Mouse (Mus musculus): ENCODE data around the gene Epha1. TPM values are rescaled to one million over a fixed set of nuclear protein-coding genes. Genes with fewer than 3 reads are reported as not detected.
A peak's percentile ranks its signal among the peaks of the same experiment; 100 is the strongest.

Epha1 gene
- polyA plus RNA-seq, 1 experiment from 2014 or later, result 7.0 TPM

DNA sequence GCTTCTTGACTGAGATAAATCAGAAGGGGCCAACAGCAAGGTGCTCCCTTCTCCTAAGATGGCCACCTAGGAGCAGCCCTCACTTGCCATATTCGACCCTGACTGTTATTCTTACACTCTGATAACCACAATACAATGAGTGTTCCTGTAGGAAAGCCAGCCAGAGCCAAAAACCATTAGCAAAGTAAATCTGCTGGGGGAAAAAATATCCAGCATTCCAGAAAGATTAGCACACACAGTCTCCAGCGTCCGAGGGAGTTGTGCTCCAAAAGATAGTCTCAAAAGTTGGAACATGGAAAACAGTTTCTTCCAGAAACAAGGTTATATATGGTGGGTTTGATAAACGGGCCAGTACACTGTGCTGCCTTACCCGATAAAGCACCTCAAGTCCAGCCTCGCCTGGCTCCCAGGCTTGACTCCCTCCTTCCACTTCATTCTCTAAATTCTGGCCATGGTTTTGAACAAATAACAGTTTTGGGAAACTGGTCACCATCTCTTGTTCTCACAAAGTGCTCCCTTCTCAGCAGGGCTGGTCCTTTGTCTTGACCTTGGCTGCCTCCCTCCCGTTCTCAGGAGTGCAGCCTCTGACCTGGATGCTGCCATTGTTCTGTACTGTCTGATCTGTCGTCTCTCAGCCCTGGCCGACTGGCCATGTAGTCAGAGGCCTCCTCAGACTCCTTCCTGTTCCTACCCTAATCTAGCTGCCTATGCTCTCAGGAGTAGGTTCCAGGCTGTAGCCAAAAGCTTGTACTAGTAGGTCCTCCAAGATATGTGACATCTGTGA lies 13.5 kb downstream of the Epha1 start:
- WGBS, result 53% methylated on average over 9 of the region's 9 CpGs
- peaks cover 12% of the 10 kb centered on the region; the same call in 1 of the 2 replicates for H3K4me1 ChIP-seq (ENCODE audit: insufficient read depth)
- H3K27ac ChIP-seq (ENCODE audit: low read depth), result peak overlapping the region; percentile 69
- H3K36me3 ChIP-seq (ENCODE audit: insufficient read depth), result peaks cover 76% of the 10 kb centered on the region
- no peak overlapping the region for H3K4me3 ChIP-seq (ENCODE audit: low read depth, low read length)
- TF ChIP-seq CTCF (IDR thresholded peaks at IDR 0.05; ENCODE audit: low read depth), result no peak
- H3K9ac ChIP-seq, result no peak overlapping the region
- H3K27me3 ChIP-seq (ENCODE audit: insufficient read depth, low read length), result no peaks in the 10 kb centered on the region
- DNase-seq (peak; percentile 62), ATAC-seq (ENCODE audit: insufficient read depth) (0 out of 2 replicates have a peak, but pooled peaks have one; percentile 3)
- H3K4me2 ChIP-seq, result no peak overlapping the region
- H3K9me3 ChIP-seq (ENCODE audit: low read depth, low read length), result no peaks in the 10 kb centered on the region

DNA sequence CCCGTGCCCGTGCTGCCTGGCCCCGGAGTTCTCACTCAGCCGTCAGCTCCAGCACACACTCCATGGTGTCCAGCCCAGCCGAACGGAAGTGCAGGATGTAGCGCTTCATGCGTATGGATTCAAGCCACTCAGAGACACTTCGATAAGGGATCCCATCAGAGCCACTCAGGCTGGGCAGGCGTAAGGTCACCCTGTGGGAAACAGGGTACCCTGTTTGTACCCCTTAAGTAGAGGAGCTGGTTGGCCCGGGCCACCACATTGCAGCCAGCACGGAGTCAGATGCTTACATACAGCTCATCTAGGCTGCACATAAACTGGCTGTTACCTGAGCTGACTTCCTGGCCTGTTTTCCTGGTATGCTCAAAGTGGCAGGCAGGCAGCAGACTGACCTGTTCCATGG lies 14.2 kb downstream of the Epha1 start:
- Histone ChIP-seq H3K27ac (ENCODE audit: low read depth) (peak overlapping the region; percentile 58; the same call in 1 of the 2 replicates), H3K27me3 (ENCODE audit: insufficient read depth, low read length) (no peaks in the 10 kb centered on the region), H3K9ac (no peak overlapping the region), H3K9me3 (ENCODE audit: low read depth, low read length) (no peaks in the 10 kb centered on the region), H3K4me2 (no peak overlapping the region), H3K4me1 (ENCODE audit: insufficient read depth) (peaks cover 17% of the 10 kb centered on the region; the same call in 1 of the 2 replicates), H3K4me3 (ENCODE audit: low read depth, low read length) (no peak overlapping the region), H3K36me3 (ENCODE audit: insufficient read depth) (peaks cover 78% of the 10 kb centered on the region)
- WGBS, result 75% methylated on average over 12 of the region's 12 CpGs
- DNase-seq, result no peak
- TF ChIP-seq CTCF (IDR thresholded peaks at IDR 0.05; ENCODE audit: low read depth), result no peak
- no peak for ATAC-seq (ENCODE audit: insufficient read depth)

DNA sequence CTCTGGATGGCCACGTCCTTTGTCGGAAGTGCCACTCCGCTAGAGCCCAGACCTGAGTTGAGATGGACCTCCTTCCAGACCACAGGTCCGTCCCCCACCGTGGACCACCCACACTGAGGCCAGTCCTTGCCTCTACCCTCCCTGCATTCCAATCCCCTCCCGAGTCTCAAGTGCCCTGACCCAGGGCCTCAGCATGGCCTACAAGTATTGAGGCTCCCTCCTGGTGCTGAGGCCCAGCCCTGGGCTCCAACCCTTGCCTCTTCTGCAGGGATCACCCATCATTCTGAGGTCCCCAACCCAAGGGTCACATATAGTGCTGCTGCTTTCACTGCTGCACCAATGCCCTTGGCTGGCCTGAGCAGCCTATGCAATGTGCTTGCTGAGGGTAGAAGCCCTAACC lies 15.2 kb downstream of the Epha1 start:
- peaks cover 87% of the 10 kb centered on the region for H3K36me3 ChIP-seq (ENCODE audit: insufficient read depth)
- 34% methylated on average over 6 of the region's 6 CpGs for WGBS

DNA sequence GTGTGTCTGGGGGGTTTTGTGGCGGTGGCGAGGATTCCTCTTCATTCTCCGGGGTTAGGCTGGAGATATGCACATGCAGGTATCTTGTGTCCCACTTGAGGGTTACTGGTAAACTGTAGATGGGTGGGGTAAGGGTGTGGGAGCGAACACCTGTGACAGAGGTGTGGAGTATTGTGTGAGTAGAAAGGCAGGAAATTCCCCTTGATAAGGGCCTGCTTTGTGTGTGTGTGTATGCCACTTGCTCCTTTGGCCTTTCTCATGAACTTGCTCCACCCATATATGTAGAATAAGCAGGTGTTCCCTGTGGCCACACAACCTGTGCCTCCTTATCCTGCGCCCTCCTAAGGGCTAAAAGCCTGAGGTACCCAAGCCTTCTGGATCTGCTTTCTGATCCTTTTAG lies 16.2 kb downstream of the Epha1 start:
- H3K4me2 ChIP-seq, result no peak overlapping the region
- H3K9me3 ChIP-seq (ENCODE audit: low read depth, low read length), result no peaks in the 10 kb centered on the region
- 88% methylated on average over 5 of the region's 5 CpGs for WGBS
- H3K27ac ChIP-seq (ENCODE audit: low read depth), result no peak overlapping the region
- peaks cover 96% of the 10 kb centered on the region for H3K36me3 ChIP-seq (ENCODE audit: insufficient read depth)
- no peak overlapping the region for H3K9ac ChIP-seq
- ATAC-seq (ENCODE audit: insufficient read depth) (no peak), DNase-seq (no peak)
- no peak overlapping the region for H3K4me3 ChIP-seq (ENCODE audit: low read depth, low read length)
- TF ChIP-seq CTCF (IDR thresholded peaks at IDR 0.05; ENCODE audit: low read depth), result no peak
- H3K4me1 ChIP-seq (ENCODE audit: insufficient read depth), result peaks cover 23% of the 10 kb centered on the region
- no peaks in the 10 kb centered on the region for H3K27me3 ChIP-seq (ENCODE audit: insufficient read depth, low read length)

More for the DNA sequence above, 15.2 kb downstream of the Epha1 start:
- H3K27ac ChIP-seq (ENCODE audit: low read depth), result no peak overlapping the region
- peaks cover 27% of the 10 kb centered on the region for H3K4me1 ChIP-seq (ENCODE audit: insufficient read depth)
- H3K9ac ChIP-seq, result no peak overlapping the region
- ATAC-seq (ENCODE audit: insufficient read depth) (no peak), DNase-seq (no peak)
- H3K27me3 ChIP-seq (ENCODE audit: insufficient read depth, low read length), result no peaks in the 10 kb centered on the region
- no peaks in the 10 kb centered on the region for H3K9me3 ChIP-seq (ENCODE audit: low read depth, low read length)
- no peak overlapping the region for H3K4me3 ChIP-seq (ENCODE audit: low read depth, low read length)
- H3K4me2 ChIP-seq, result no peak overlapping the region
- no peak for TF ChIP-seq CTCF (IDR thresholded peaks at IDR 0.05; ENCODE audit: low read depth)

DNA sequence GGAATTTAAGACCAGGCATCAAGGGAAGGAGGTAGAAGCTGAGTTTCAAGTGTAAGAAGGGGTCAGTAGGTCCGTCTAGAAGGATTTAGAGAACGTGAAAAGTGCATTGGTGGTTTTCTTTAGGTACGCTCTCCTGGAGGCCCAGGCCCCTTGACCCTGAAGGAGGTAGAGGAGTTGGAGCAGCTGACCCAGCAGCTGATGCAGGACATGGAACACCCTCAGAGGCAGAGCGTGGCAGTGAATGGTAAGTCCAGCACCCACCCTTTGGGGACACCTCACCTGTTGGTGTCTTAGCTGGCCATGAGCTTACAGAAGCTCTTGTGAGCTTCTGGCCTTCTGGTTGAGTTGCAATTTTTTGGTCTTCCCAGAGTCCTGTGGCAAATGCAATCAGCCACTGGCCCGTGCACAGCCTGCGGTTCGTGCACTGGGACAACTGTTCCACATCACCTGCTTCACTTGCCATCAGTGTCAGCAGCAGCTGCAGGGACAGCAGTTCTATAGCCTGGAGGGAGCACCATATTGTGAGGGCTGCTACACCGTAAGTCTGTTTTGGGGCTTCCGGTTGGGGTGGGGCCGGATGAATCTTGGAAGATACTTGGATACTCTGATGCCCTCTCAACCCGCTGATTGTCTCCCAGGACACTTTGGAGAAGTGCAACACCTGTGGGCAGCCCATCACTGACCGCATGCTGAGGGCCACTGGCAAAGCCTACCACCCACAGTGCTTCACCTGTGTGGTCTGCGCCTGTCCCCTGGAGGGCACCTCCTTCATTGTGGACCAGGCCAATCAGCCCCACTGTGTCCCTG lies 17.1 kb downstream of the Epha1 start:
- TF ChIP-seq CTCF (IDR thresholded peaks at IDR 0.05; ENCODE audit: low read depth), result no peak
- Histone ChIP-seq H3K4me1 (ENCODE audit: insufficient read depth) (peaks cover 28% of the 10 kb centered on the region), H3K27me3 (ENCODE audit: insufficient read depth, low read length) (no peaks in the 10 kb centered on the region), H3K9me3 (ENCODE audit: low read depth, low read length) (no peaks in the 10 kb centered on the region), H3K4me2 (no peak overlapping the region), H3K27ac (ENCODE audit: low read depth) (no peak overlapping the region), H3K4me3 (ENCODE audit: low read depth, low read length) (no peak overlapping the region), H3K36me3 (ENCODE audit: insufficient read depth) (peaks cover 96% of the 10 kb centered on the region), H3K9ac (no peak overlapping the region)
- 87% methylated on average over 13 of the region's 13 CpGs for WGBS
- DNase-seq (no peak), ATAC-seq (ENCODE audit: insufficient read depth) (no peak)

DNA sequence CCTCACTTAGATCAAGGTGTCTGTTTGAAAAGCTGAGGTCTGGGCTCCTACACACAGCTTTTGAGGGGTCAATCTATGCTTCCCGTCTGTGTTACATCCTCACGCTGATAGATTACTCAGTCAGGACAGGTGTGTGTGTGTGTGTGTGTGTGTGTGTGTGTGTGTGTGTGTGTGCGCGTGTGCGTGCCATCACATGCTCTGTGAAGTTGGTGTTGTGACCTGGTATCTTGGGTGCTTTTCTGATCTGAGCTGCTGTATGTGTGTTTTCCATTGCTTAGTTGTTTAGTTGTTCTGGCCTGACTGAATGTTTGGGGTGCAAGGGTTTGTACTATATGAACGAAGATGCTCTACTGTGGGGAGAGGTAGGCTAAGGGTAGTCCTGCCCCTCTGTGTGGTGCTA lies 17.7 kb downstream of the Epha1 start:
- Histone ChIP-seq H3K9ac (no peak overlapping the region), H3K27ac (ENCODE audit: low read depth) (no peak overlapping the region), H3K27me3 (ENCODE audit: insufficient read depth, low read length) (no peaks in the 10 kb centered on the region), H3K4me2 (no peak overlapping the region), H3K4me1 (ENCODE audit: insufficient read depth) (peaks cover 29% of the 10 kb centered on the region), H3K4me3 (ENCODE audit: low read depth, low read length) (no peak overlapping the region), H3K36me3 (ENCODE audit: insufficient read depth) (peaks cover 90% of the 10 kb centered on the region), H3K9me3 (ENCODE audit: low read depth, low read length) (no peaks in the 10 kb centered on the region)
- ATAC-seq (ENCODE audit: insufficient read depth), result no peak
- no peak for TF ChIP-seq CTCF (IDR thresholded peaks at IDR 0.05; ENCODE audit: low read depth)
- DNase-seq, result no peak
- 88% methylated on average over 6 of the region's 6 CpGs for WGBS
